Mouse (Mus musculus): ENCODE data around the gene Wipi1.
"Not testable (repeated sequence)": the region's sequence is repeated elsewhere in the genome, so short reads cannot be mapped to it uniquely, and the experiment has no call there.

The Wipi1 gene

GRCm38 (mm10) chr11:109619055-109619454 is 7.3 kb upstream of the Wipi1 start:
- in situ Hi-C loops (cut with MboI, MseI), result not testable (repeated sequence)

- in situ Hi-C loops (cut with MboI, MseI), result no loop called here
Measured at GRCm38 (mm10) chr11:109616766-109617165, 5.0 kb upstream of the Wipi1 start.

DNA sequence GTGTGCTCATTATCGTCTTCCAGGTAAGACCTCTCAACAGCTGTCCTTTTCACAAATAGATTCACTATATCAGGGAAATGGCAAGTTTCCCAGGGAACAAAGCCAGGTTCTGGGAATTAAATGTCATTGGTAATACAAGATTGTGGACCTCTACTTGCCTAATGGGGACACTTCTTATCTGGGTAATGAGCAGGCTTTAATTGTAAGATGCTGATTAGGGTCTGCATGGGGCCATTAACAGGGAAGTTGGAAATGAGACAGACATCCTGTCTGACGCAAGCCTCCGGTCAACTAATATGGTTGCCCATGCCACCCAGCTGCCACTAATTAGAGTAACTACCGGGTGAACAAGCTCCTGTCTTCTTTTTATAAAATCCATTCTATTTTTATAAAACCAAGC is 4.6 kb upstream of the Wipi1 start:
- in situ Hi-C loops (cut with MboI, MseI), result no loop called here

DNA sequence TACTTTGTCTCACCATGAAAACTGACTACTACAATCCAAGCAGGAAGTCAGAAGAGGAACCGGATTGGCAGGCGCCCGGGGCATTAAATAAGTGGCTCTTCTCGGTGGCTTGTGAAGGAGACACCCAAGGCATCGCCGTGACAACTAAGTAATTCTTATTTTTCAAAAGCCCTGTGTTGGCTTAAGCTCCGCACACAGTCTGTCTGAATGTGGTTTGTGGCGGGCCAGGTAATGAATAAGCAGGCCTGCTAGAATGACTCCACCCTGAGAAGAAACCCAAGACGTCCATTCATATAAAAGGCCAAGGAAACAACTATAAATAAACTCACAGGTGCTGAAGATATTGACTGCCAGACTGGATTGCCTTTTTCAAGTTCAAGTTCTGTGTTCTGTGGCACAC is 3.5 kb upstream of the Wipi1 start:
- in situ Hi-C loops (cut with MboI, MseI), result no loop called here

DNA sequence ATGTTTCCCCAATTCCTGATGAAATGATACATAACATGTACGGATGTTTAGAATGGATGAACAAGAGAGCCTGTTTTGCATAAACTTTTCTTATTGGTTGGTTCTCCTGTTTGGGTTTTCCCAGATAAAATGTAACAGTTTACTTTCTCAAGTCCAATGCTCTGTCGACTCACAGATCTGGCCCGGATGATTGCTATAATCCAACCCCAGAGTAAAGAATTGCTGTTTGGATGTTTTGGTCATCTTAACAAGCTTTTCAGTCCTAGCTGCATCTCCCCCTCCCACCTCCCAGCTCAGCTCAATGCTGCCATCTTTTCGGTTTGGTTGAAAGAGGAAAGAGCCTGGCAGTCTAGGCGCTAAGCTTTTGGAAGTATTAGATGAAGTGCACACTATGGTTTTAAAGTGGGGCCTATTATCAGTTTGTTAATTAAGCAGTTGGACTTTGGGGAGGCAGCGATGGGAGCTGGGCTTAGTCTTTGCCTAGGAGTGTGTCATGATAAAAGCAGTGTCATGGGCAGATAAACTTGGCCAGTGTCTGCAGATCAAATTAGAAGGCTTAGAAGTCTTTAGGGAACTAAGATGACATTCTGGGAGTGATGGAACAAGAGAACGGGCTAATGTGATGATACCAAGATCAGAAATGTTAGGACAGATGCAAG is 1.2 kb upstream of the Wipi1 start:
- in situ Hi-C loops (cut with MboI, MseI), result no loop called here

GRCm38 (mm10) chr11:109610795-109611302 is 918 bp downstream of the Wipi1 start:
- in situ Hi-C loops (cut with MboI, MseI), result no loop called here

GRCm38 (mm10) chr11:109610046-109610794 is 1.5 kb downstream of the Wipi1 start:
- in situ Hi-C loops (cut with MboI, MseI), result no loop called here

DNA sequence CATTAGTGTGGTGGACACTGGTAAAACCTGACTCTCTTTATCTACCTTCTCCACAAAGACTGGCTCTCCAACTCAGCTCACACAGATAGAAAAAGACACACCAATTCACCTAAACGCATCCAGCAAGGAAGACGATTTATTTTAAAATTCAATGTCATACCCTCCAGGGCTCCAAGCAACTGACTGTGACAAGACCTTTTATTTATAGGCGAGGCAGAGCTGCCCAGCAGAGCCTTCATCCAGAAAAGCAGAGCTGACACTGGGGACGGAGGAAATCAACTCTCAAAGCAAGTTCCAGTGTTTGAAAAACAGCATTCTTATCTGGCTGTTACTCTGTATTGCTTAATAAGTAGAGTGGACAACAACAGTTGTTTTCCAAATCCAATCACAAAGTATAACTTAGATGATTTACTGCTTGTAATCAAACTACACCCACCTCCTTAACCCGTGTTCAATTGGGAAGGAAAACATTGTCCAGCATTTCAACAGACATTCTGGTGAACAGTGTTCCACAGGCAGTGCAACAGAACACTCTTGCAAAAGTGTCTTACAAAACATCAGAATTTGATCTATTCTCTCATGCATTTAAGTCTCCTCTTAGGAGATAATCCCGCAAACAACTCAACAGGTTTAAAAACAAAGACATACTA is 2.7 kb downstream of the Wipi1 start:
- in situ Hi-C loops (cut with MboI, MseI), result no loop called here

DNA sequence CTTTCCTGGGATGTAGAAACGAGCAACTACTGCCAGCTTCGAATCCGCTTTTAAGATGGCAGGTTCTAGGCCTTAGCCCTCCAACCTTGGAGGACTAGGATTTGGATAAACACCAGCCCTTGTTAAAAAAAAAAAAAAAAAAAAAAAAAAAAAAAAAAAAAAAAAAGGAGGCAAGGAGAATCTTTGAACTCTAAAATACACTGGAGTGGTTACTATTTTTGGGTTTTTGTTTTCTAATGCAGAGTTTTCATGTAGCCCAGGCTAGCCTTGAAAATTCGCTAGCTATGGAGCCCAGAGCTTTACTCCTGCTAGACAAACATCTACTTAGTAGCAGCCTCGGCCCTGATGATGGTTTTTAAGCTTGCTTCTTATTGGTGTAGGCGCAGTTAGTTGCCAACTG is 4.2 kb downstream of the Wipi1 start:
- in situ Hi-C loops (cut with MboI, MseI), result no loop called here

- in situ Hi-C loops (cut with MboI, MseI), result no loop called here
Measured at GRCm38 (mm10) chr11:109598778-109599570, 12.8 kb downstream of the Wipi1 start.

DNA sequence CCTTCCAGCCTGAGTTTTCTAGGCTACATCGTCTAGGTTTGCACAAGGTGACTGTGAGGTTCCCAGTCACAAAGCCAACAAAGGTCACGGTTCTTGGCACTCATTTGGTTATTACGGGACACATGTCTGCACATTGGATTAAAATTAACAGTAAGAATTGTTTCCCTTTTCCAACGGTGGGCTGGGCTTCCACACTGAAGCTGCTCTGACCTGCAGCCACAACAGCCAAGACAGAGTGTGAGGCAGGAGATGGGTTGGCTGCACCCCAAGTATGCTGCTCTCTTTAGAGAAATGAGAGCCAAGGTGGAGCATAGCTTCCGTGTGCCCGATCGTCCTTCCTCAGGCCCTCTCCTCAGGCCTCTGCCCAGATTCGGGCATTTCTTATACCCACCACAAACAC is 17.0 kb downstream of the Wipi1 start:
- in situ Hi-C loops (cut with MboI, MseI), result no loop called here

DNA sequence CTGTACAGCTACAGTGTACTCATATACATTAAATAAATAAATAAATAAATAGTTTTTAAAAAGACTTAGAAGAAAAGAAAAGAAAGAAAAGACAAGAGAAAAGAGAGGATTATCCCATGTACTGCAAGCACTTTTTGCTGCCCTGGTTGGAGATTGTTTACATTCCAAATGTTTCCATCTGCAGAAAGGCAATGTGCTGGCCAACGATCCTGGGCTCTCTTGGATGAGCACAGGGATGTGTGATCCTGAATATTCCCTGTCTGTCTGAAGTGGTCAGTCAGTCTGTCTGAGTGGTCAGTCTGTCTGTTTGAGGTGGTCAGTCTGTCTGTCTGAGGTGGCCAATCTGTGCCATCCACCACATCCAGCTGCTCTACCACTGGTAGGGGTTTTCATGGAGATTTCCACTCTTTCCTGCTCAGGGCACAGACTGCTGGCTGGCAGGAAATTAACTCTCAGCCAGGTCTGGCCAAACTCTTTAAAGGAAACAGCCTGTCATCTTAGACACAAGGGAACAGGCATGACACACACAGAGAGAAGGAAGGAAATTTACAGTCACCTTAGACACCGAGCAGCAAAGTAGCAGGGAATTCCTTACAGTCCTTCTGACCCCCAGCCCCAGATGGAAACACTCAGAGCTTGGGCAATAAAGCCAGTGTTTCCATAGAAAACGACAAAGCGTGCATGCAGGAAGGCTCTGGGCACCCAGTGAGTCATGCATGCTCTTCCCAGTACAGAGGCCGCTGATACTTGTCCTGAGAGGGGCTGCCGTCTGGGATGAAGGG is 18.4 kb downstream of the Wipi1 start:
- in situ Hi-C loops (cut with MboI, MseI), result no loop called here

DNA sequence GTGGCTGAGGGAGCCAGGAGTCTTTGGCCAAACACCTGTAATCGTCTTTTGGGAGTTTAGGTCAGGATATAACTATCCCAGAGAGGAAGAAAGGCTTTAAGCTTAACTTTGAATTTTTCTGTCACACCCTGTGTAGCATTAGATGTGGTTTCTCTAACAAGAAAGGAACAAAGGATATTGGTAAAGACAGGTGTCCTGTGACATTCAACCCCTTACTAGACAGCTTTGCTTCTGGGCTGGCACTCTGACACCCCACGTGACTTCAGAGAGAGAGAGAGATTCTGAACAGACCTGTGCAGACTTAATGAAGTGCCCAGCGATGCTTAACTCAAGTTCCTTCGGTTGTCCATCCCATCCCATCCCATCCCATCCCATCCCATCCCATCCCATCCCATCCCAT is 20.3 kb downstream of the Wipi1 start:
- in situ Hi-C loops (cut with MboI, MseI), result no loop called here

- in situ Hi-C loops (cut with MboI, MseI), result no loop called here
Measured at GRCm38 (mm10) chr11:109590012-109590411, 21.8 kb downstream of the Wipi1 start.

- in situ Hi-C loops (cut with MboI, MseI), result loop anchor here (5.0 kb wide), 2 partner anchors 141 to 341 kb away; no protein-coding TSS in a partner anchor
Measured at GRCm38 (mm10) chr11:109587638-109588374, 24.0 kb downstream of the Wipi1 start.

DNA sequence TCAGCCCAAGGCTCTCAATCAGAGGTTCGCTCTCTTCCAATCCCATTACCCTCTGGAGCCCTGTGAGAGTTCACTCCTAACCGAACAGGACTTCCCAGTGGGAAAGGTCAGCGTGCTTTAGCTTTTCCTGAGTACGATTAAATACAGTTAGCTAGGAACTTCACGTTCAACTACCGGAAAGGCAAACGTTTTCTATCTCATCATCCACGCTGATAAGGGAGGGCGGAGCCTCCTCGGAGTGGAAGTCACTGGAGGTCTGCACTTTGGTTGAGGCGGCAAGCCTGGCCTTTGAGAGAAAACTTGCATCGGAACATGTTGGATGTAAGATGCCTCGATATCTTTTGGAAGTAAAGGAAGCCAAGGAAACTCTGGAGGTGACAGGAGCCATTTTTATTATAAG is 24.7 kb downstream of the Wipi1 start:
- in situ Hi-C loops (cut with MboI, MseI), result loop anchor here (5.0 kb wide), 2 partner anchors 140 to 340 kb away; no protein-coding TSS in a partner anchor

- in situ Hi-C loops (cut with MboI, MseI), result loop anchor here (5.0 kb wide), 2 partner anchors 139 to 339 kb away; no protein-coding TSS in a partner anchor
Measured at GRCm38 (mm10) chr11:109586424-109586823, 25.3 kb downstream of the Wipi1 start.

GRCm38 (mm10) chr11:109584843-109585713 is 26.7 kb downstream of the Wipi1 start:
- in situ Hi-C loops (cut with MboI, MseI), result loop anchor here (5.0 kb wide), 3 partner anchors 138 to 338 kb away; no protein-coding TSS in a partner anchor

DNA sequence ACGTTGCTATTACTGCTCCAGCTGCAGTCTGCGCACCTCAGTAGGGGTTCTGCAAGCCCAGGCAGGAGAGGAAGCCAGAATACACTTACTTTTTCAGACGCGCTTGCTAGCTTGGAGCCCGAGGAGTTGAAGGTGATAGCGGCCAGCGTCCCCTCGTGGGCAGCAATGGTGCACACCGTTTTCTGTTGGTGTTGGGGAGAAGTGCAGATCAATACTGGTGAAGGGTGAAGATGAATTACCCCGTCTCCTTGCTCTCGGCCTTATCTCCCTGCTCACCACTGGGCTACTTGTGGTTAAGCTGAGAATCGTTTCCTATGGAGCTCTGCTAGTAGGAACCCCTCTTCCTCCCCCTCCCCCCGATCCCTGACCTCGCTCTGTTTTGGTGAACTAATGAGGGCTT is 27.8 kb downstream of the Wipi1 start:
- in situ Hi-C loops (cut with MboI, MseI), result loop anchor here (5.0 kb wide), 1 partner anchor 277 kb away; no protein-coding TSS in a partner anchor
